Mouse (Mus musculus): Measurements from ENCODE around the gene 9230113P08Rik. TPM values are rescaled to one million over a fixed set of nuclear protein-coding genes. Genes with fewer than 3 reads are reported as not detected.
"Not testable (repeated sequence)": the region's sequence is repeated elsewhere in the genome, so short reads cannot be mapped to it uniquely, and the experiment has no call there.

9230113P08Rik gene
- not detected in 2 replicates for polyA plus RNA-seq (2015; fragmentation: Nextera tagmentation; extraction: Ambion mirVana)

- not testable (repeated sequence) for H3K4me1 ChIP-seq; H3K4me2 ChIP-seq; H3K27me3 ChIP-seq (replicated peaks); H3K9ac ChIP-seq; H3K9me3 ChIP-seq; H3K27ac ChIP-seq; H3K36me3 ChIP-seq (replicated peaks); H3K4me3 ChIP-seq; ATAC-seq (replicated peaks)
These were observed at the start of gene 9230113P08Rik for GRCm38 (mm10) chr9:35908123-35908522. Gene 9230113P08Rik, plus strand, starts transcription at chr9:35908423.

DNA sequence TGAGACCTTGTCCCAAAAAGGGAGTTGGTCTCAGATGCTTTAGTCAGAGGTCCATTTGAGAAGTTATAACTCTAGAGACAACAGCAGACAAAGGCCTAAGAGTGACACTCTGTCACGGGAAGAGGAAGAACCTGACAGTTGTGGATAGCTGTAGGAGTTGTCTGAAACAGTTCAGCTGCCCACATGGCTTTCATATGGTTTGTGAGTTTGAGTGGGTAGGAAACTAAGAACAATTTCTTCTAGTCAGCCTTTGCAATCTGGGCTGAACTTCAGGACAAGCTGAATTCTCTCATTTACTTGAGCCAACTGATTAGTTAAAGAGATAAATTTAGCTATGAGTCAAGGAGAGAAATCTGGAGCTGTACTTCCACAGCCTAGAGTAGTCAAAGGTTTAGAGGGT lies 15.1 kb upstream of the 9230113P08Rik start:
- 56% methylated on average over 1 of the region's 1 CpGs for WGBS
- ATAC-seq (replicated peaks); H3K4me3 ChIP-seq; H3K27ac ChIP-seq; H3K4me1 ChIP-seq; H3K4me2 ChIP-seq; H3K36me3 ChIP-seq (replicated peaks); H3K27me3 ChIP-seq (replicated peaks); H3K9me3 ChIP-seq; H3K9ac ChIP-seq: not testable (repeated sequence)

GRCm38 (mm10) chr9:35904494-35904893 lies 3.7 kb upstream of the 9230113P08Rik start:
- Histone ChIP-seq H3K36me3 (replicated peaks) (no peaks in the 10 kb centered on the region), H3K9ac (no peak overlapping the region), H3K27ac (no peak overlapping the region), H3K4me1 (no peaks in the 10 kb centered on the region), H3K27me3 (replicated peaks) (no peaks in the 10 kb centered on the region), H3K9me3 (0 out of 2 replicates have a peak, but pooled peaks cover 11% of the 10 kb centered on the region), H3K4me3 (no peak overlapping the region), H3K4me2 (no peak overlapping the region)
- WGBS: 67% methylated on average over 2 of the region's 2 CpGs
- no peak for ATAC-seq (replicated peaks)

DNA sequence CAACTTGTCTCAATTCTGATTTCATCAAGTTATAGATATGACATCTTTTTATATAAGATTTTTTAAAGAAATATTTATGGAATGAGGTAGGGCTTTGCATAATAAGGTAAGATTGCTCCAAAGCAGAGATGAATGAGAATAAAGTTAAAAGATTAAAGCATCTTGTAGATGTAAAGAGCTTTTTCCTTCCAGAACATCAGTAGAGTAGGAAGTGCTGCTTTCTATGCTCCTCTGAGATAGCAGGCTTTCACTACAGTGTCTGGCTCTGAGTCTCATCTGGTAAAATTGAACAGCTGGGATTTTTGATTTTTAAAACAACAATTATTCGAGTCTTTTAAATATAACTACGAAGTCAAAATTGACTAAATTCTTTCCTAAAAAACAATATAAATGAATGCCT lies 22.6 kb downstream of the 9230113P08Rik start:
- Histone ChIP-seq H3K4me2 (no peak overlapping the region), H3K4me3 (no peak overlapping the region), H3K9ac (no peak overlapping the region), H3K27ac (no peak overlapping the region), H3K36me3 (replicated peaks) (no peaks in the 10 kb centered on the region), H3K4me1 (no peaks in the 10 kb centered on the region), H3K9me3 (no peaks in the 10 kb centered on the region), H3K27me3 (replicated peaks) (no peaks in the 10 kb centered on the region)
- WGBS: 72% methylated on average over 2 of the region's 2 CpGs
- ATAC-seq (replicated peaks): no peak

Other genes with a start within 250 kb of the 9230113P08Rik start
- gene Pate1, start 221.0 kb upstream of the 9230113P08Rik start, polyA plus RNA-seq (2015; fragmentation: Nextera tagmentation; extraction: Ambion mirVana): not detected in 2 replicates
- gene Gm17677, start 167.4 kb upstream of the 9230113P08Rik start, polyA plus RNA-seq (2015; fragmentation: Nextera tagmentation; extraction: Ambion mirVana): not detected in 2 replicates
- not detected in 2 replicates for gene Gm17727, start 130.3 kb upstream of the 9230113P08Rik start, polyA plus RNA-seq (2015; fragmentation: Nextera tagmentation; extraction: Ambion mirVana)
- not detected in 2 replicates for gene Gm27235, start 118.3 kb upstream of the 9230113P08Rik start, polyA plus RNA-seq (2015; fragmentation: Nextera tagmentation; extraction: Ambion mirVana)
- not detected in 2 replicates for gene D730048I06Rik, start 118.3 kb upstream of the 9230113P08Rik start, polyA plus RNA-seq (2015; fragmentation: Nextera tagmentation; extraction: Ambion mirVana)
- not detected in 2 replicates for gene 9230110F15Rik, start 64.3 kb upstream of the 9230113P08Rik start, polyA plus RNA-seq (2015; fragmentation: Nextera tagmentation; extraction: Ambion mirVana)
- gene Gm5916, start 220.4 kb downstream of the 9230113P08Rik start, polyA plus RNA-seq (2015; fragmentation: Nextera tagmentation; extraction: Ambion mirVana): not detected in 2 replicates